Comparison of ENCODE assay signal across 12 mouse cellular contexts in the genomic region with DNA sequence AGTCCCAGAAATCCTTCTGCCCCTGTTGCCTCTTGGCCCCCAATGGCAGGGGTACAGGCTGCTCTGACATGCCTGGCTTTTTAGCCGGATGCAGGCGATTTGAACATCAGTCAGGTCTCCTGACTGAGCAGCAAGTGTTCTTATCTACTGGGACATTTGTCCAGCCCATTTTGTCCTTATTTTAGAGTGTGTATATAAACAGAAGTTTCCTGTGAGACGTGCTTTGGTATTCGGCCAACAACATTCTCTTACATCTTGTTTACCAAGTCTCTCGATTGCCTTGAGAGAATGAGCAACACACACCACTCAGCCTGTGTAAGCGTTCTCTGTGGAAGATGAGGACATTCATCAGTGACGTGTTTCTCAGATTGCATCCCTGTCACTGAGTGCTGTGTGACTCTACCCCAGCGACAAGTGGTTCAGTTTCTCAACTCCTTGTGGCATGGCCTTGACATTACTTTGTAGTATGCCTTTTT. TPM values are rescaled to one million over a fixed set of nuclear protein-coding genes. Genes with fewer than 3 reads are reported as not detected.
DNase-seq lines count a peak whose midpoint lies in the region; ATAC-seq lines count a peak whose summit lies in the region.
"Had no signal": no experiment of that assay in that cellular context is flagged by ENCODE, and none has a peak within 500 bp of the region (broad histone marks: within the 10 kb centered on the region; RNA-seq: fewer than 3 reads in every experiment).

No protein-coding gene starts in this region.

- H3K36me3 ChIP-seq in hindbrain, embryonic 16.5 days (ENCODE audit: control insufficient read depth, insufficient read depth, low read length): no peaks in the 10 kb centered on the region
- no peaks in the 10 kb centered on the region for H3K36me3 ChIP-seq in hindbrain, embryonic 14.5 days (replicated peaks; ENCODE audit: control insufficient read depth, insufficient read depth)
- H3K36me3 ChIP-seq: hindbrain, embryonic 12.5 days had no signal

- no peak overlapping the region for H3K4me3 ChIP-seq in hindbrain, embryonic 16.5 days (ENCODE audit: low read length)
- H3K4me3 ChIP-seq in hindbrain, embryonic 14.5 days (replicated peaks; ENCODE audit: low read length): no peak overlapping the region
- H3K4me3 ChIP-seq: forebrain, embryonic 13.5 days; hindbrain, embryonic 12.5 days had no signal

- H3K4me1 ChIP-seq in hindbrain, embryonic 16.5 days (ENCODE audit: control insufficient read depth, insufficient read depth, low read depth, low read length): peaks cover 2% of the 10 kb centered on the region
- peaks cover 4% of the 10 kb centered on the region for H3K4me1 ChIP-seq in hindbrain, embryonic 14.5 days (replicated peaks; ENCODE audit: control insufficient read depth, insufficient read depth, low read length)

- DNase-seq in hindbrain, embryonic 14.5 days (ENCODE audit: low spot score): no peak
- peak; percentile 71 for DNase-seq in 416B (ENCODE audit: low read depth)
- peak; percentile 67 for DNase-seq in heart, adult 8-10 months (ENCODE audit: low spot score)
- DNase-seq in lung, adult 18-20 months: peak; percentile 84 to 93
- DNase-seq in spleen, postnatal 14 days (ENCODE audit: low spot score in 2 of 2): no peak
- no peak for DNase-seq in cerebellum, postnatal 25 days
- DNase-seq: left cerebral cortex, postnatal 4 days; right cerebral cortex, postnatal 25 days had no signal

- no peak overlapping the region for H3K9ac ChIP-seq in hindbrain, embryonic 16.5 days (ENCODE audit: low read depth, low read length)
- no peak overlapping the region for H3K9ac ChIP-seq in hindbrain, embryonic 14.5 days
- H3K9ac ChIP-seq: forebrain, embryonic 13.5 days; hindbrain, embryonic 12.5 days had no signal

- 71% methylated on average over 8 of the region's 8 CpGs for WGBS in hindbrain, embryonic 16.5 days
- WGBS in hindbrain, embryonic 14.5 days: 78% methylated on average over 8 of the region's 8 CpGs

- H3K4me2 ChIP-seq in hindbrain, embryonic 16.5 days (ENCODE audit: low read length): no peak overlapping the region
- no peak overlapping the region for H3K4me2 ChIP-seq in hindbrain, embryonic 14.5 days (replicated peaks)
- H3K4me2 ChIP-seq: forebrain, embryonic 13.5 days; hindbrain, embryonic 12.5 days had no signal

- ATAC-seq in hindbrain, embryonic 16.5 days: no peak
- ATAC-seq in hindbrain, embryonic 14.5 days (ENCODE audit: low FRiP score): no peak
- no peak for ATAC-seq in monocyte, adult 5-6 weeks (replicated peaks; ENCODE audit: insufficient number of reproducible peaks, low FRiP score, low TSS enrichment, poor library complexity, severe bottlenecking)
- ATAC-seq: forebrain, embryonic 13.5 days had no signal

- H3K27me3 ChIP-seq in hindbrain, embryonic 16.5 days (replicated peaks; ENCODE audit: control insufficient read depth, insufficient read depth, low read length): no peaks in the 10 kb centered on the region
- no peaks in the 10 kb centered on the region for H3K27me3 ChIP-seq in hindbrain, embryonic 14.5 days (ENCODE audit: control insufficient read depth, insufficient read depth, low read length)
- H3K27me3 ChIP-seq: forebrain, embryonic 13.5 days; hindbrain, embryonic 12.5 days had no signal

- H3K27ac ChIP-seq in hindbrain, embryonic 16.5 days (ENCODE audit: low read depth, low read length): 0 out of 2 replicates have a peak overlapping the region, but pooled peaks have one; percentile 27
- no peak overlapping the region for H3K27ac ChIP-seq in hindbrain, embryonic 14.5 days
- H3K27ac ChIP-seq: forebrain, embryonic 13.5 days; hindbrain, embryonic 12.5 days had no signal

- no peaks in the 10 kb centered on the region for H3K9me3 ChIP-seq in hindbrain, embryonic 16.5 days (ENCODE audit: control insufficient read depth, low read length)
- H3K9me3 ChIP-seq in hindbrain, embryonic 14.5 days (ENCODE audit: control insufficient read depth, low read length): no peaks in the 10 kb centered on the region
- H3K9me3 ChIP-seq: hindbrain, embryonic 12.5 days had no signal

RNA-seq across cellular contexts. Expression of a gene that starts 5.4 kb away (rescaled TPM):
- polyA plus RNA-seq in hindbrain, embryonic 16.5 days (2015; fragmentation: Nextera tagmentation; extraction: Ambion mirVana): 332 and 340 TPM in 2 replicates
- 329 and 343 TPM in 2 replicates for polyA plus RNA-seq in hindbrain, embryonic 14.5 days (2014; fragmentation: Nextera tagmentation; extraction: Ambion mirVana)
- total RNA-seq in heart, adult 8-10 months (2022): 100 to 1,000 TPM; 124 to 141 (median 129) TPM
- total RNA-seq in monocyte, adult 5-6 weeks (2017): 260 to 269 TPM (median 265 TPM) in 3 replicates

RNA-seq across cellular contexts. Expression of a gene that starts 29.9 kb away (rescaled TPM):
- 2.1 and 2.6 TPM in 2 replicates for polyA plus RNA-seq in hindbrain, embryonic 16.5 days (2015; fragmentation: Nextera tagmentation; extraction: Ambion mirVana)
- polyA plus RNA-seq in hindbrain, embryonic 14.5 days (2014; fragmentation: Nextera tagmentation; extraction: Ambion mirVana): 1.1 and 1.5 TPM in 2 replicates
- 1 to 10 TPM in 3 of 4 experiments, under 1 TPM in 1; 0.44 to 2.4 (median 1.8) TPM for total RNA-seq in heart, adult 8-10 months (2022)
- total RNA-seq in monocyte, adult 5-6 weeks (2017): 191 to 217 TPM (median 196 TPM) in 3 replicates

RNA-seq across cellular contexts. Expression of a gene that starts 43.7 kb away (rescaled TPM):
- 22.0 and 22.1 TPM in 2 replicates for polyA plus RNA-seq in hindbrain, embryonic 16.5 days (2015; fragmentation: Nextera tagmentation; extraction: Ambion mirVana)
- polyA plus RNA-seq in hindbrain, embryonic 14.5 days (2014; fragmentation: Nextera tagmentation; extraction: Ambion mirVana): 25.5 and 26.4 TPM in 2 replicates
- total RNA-seq in heart, adult 8-10 months (2022): 1 to 10 TPM; 3.8 to 5.1 (median 4.0) TPM
- total RNA-seq in monocyte, adult 5-6 weeks (2017): 5.1 to 31.9 TPM (median 6.9 TPM) in 3 replicates

Comparison
In these comparisons a context has a peak if more than half of its experiments do, and no peak if none do; other contexts are left out.
1. DNase-seq: peak in 416B (single experiment), heart, adult 8-10 months (single experiment) and lung, adult 18-20 months (2 of 2); none in hindbrain, embryonic 14.5 days (single experiment), spleen, postnatal 14 days (0 of 2) and cerebellum, postnatal 25 days (0 of 2).
2. RNA of a gene that starts 29.9 kb away (total RNA-seq): 191 to 217 TPM in monocyte, adult 5-6 weeks; 0.44 to 2.4 TPM in heart, adult 8-10 months; every median in the first group is over 10 times any median in the second.